Mouse (Mus musculus) myocyte (in vitro differentiated cells): Measurements from ENCODE around the gene Tfap2b.

ENCODE experiments used
- MYOG ChIP-seq, 3 experiments: IDR thresholded peaks; one replicate each; pipeline ENCODE4 v1.6.1; 2011; ENCODE audit warnings: control low read depth in 2 of 3, low read depth in 2 of 3, mild to moderate bottlenecking in 2 of 3; ENCODE audit not compliant: insufficient read length in 2 of 3, control insufficient read depth in 1 of 3, insufficient read depth in 1 of 3
- POLR2A ChIP-seq: IDR thresholded peaks from one replicate; pipeline ENCODE4 v1.6.1; 2011; ENCODE audit warnings: low read depth, mild to moderate bottlenecking, control low read depth, moderate library complexity; ENCODE audit not compliant: insufficient read length
- POLR2AphosphoS2 ChIP-seq: IDR thresholded peaks from one replicate; pipeline ENCODE4 v1.6.1; 2011; ENCODE audit warnings: low read depth, control low read depth; ENCODE audit not compliant: insufficient read length
- TCF12 ChIP-seq: IDR thresholded peaks from one replicate; pipeline ENCODE4 v1.6.1; 2011; ENCODE audit warnings: mild to moderate bottlenecking, control low read depth; ENCODE audit not compliant: poor library complexity, insufficient read depth, severe bottlenecking
- TCF3 ChIP-seq: IDR thresholded peaks from one replicate; pipeline ENCODE4 v1.6.1; 2011; ENCODE audit warnings: low read depth, control low read depth; ENCODE audit not compliant: insufficient read length

GRCm38 (mm10) chr1:19209776-19210175 lies 1.1 kb downstream of the Tfap2b start:
- no peak for TF ChIP-seq POLR2A
- TF ChIP-seq TCF3, result no peak
- TF ChIP-seq MYOG (IDR thresholded peaks at IDR 0.05; ENCODE audit: control insufficient read depth in 1 of 3, insufficient read depth in 1 of 3, insufficient read length in 2 of 3, low read depth in 2 of 3), result no peak
- TF ChIP-seq TCF12, result no peak
- TF ChIP-seq POLR2AphosphoS2, result no peak
